Mouse (Mus musculus): ENCODE measurements around the gene Nfix. TPM values are rescaled to one million over a fixed set of nuclear protein-coding genes. Genes with fewer than 3 reads are reported as not detected.

Gene Nfix
- total RNA-seq (2021), result 100 to 1,000 TPM; 433 to 510 TPM
- long read RNA-seq, experiment 1, transcript Nfix-202 (10 exons, 1,728 nt), result minor isoform, 13 of 114 reads
- long read RNA-seq, experiment 1, transcript Nfix-201 (9 exons, 1,403 nt), result major isoform, 31 of 114 reads
- long read RNA-seq, experiment 1, partial matches to known transcripts, result 7 of 114 reads
- long read RNA-seq, experiment 1, other reads (novel, unspliced or antisense), result 62 of 114 reads
- long read RNA-seq, experiment 2, transcript Nfix-202 (10 exons, 1,728 nt), result minor isoform, 12 of 202 reads
- long read RNA-seq, experiment 2, transcript Nfix-201 (9 exons, 1,403 nt), result major isoform, 48 of 202 reads
- long read RNA-seq, experiment 2, partial matches to known transcripts, result 48 of 202 reads
- long read RNA-seq, experiment 2, other reads (novel, unspliced or antisense), result 93 of 202 reads

DNA sequence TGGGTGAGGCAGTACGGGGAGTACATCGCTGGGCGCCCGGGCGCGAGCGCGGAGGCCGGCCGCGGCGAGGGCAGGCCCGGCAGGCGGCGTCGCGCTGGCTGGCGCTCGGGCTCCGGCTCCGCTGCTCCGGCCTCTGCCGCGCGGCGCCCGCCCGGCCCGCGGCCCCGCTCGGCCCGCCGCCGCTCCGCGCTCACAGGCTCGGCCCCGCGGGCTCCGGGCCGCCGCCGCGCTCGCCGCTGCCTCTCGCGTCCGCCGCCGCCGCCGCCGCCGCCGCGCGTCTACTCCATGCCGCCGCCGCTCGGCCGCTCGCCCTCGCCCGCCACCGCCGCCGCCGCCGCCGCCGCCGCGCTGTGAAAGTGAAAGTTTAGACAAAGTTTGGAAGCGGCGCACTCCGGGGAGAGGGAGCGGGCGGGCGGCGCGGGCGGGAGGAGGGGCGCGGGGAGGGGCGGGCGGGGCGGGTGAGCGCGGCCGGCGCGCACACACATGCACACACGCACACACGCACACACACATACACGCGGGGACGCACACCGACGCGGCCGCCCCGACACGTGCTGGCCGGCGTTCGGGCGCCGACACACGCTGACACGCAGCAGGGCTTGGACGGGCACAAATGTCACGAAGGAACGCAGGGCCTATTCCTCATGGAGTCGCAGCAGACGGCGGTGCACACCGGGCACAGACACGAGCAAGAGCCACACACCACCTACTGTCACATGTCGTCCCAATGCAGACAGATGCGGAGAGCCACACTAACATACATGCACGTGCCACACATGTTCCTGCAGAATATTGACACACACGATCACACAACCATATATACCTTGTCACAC lies at the start of gene Nfix:
TSS of gene Nfix (minus strand) at position 346 of the 833 bp plus-strand sequence.
- intact Hi-C loops (cut with DNase I), result loop anchor here (2.0 to 5.0 kb wide), 2 partner anchors 19 to 38 kb away; no protein-coding TSS in a partner anchor

DNA sequence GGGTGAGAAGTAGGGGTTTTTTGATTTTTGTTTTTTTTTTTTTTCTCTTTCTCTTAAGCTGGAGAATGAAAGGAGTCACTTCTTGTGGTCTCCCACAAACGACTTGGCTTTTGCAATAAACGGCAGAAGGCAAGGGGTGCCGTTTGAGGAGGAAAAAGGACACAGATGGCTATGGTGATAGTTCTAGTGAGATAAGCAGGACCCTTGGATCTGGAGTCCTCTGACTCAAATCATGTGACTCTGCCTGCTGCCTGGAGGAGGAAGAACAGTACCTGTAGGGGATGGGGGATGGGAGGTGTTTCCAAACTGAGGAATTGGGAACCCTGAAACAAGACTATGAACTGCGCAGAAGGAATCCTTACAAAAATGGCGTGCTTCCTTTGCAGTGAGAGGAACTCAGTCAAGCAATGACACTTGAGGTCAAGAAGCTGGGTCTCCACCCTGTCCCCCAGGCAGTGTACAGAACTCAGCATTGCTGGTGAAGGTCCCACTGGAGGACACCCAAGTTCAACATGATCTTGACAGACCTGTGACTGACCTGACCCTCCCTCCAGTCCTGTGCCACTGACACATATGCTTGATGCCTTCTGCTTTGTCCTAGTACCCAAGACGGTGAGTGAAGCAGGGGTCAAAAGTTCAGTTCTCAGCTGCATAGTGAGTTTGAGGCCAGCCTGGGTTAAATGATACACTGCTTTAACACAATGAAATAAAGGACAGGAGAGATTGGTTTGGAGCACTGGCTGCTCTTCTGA lies 47.7 kb upstream of the Nfix start:
- no peak for DNase-seq
- intact Hi-C loops (cut with DNase I), result loop anchor here (5.0 kb wide), 1 partner anchor 54 kb away; the partner anchor contains the start of gene Klf1

More for the DNA sequence above, at the start of gene Nfix:
- peak; percentile 66 to 67 for DNase-seq

DNA sequence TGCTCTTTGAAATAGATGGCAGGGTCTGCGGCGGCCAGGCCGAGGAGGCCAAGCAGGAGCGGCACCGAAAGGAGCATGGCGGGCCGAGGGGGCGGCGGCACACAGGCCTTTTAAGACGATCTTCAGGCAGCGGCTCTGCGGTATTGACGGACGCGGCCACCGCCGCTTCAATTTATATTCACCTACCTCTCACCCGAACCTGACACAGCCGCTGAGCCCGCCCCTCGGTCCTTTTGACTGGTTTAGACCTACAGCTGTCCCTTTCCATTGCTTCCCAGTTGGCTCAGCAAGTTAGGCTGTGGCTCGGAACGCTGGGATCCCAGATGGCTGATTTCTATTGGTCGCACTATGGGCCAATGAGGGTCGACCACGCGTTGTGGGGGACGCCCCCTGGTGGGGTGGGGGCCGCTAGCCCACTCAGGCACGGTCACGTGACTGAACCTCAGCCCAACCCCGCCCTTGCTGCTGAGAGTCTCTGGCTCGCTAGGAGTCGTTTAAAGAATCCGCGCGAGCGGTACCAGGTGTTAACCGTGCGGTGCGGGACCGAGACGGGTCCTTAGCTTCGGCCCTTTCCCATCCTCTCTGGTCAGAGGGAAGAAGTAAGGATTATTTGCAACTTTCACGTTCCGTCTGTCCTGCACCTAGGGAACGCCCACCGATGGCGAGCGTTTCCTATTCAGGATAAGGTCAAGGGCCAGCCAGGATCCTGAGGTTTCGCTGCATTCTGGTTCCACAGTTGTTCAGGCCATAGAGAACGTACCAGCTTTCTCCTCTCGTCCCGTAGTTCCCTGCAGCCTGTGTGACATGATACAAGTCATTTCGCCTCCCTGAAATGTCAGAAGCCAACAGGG lies 46.8 kb upstream of the Nfix start, which contains the start of gene Calr:
TSS of gene Calr (minus strand) at position 213 of the 851 bp plus-strand sequence.
- DNase-seq, result peak; percentile 97 to 99
- intact Hi-C loops (cut with DNase I), result loop anchor here (5.0 kb wide), 1 partner anchor 55 kb away; the partner anchor contains the start of gene Klf1

DNA sequence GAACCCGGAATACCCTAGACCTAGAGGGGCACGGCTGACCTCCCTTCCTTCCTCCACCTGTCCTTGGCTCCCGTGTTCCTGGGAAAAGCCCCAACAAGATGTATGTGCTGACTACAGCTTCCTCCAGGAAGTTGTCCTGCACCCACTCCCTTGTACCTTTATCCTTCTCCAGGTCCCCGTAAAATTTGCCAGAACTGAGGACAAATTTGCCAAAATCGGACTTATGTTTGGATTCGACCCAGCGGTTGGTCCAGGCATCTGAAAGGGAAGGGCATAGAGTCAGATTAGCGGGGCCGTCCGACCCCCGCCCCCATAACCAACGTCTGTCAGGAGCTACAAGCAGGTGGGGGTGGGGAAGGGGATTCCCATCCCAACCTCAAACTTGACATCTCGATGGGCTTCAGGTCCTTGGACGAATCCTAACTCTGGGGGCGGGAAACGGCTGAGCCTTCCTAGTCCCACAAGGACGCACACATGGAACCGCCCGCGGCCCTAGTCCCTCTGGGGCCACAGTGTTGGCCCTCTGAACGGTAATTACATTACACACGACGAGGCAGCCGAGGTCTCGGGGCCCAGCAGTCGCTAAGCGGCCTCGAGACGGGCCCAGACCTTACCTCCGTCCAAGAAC lies 46.1 kb upstream of the Nfix start:
- intact Hi-C loops (cut with DNase I), result loop anchor here (5.0 kb wide), 1 partner anchor 56 kb away; the partner anchor contains the start of gene Klf1
- DNase-seq, result no peak

DNA sequence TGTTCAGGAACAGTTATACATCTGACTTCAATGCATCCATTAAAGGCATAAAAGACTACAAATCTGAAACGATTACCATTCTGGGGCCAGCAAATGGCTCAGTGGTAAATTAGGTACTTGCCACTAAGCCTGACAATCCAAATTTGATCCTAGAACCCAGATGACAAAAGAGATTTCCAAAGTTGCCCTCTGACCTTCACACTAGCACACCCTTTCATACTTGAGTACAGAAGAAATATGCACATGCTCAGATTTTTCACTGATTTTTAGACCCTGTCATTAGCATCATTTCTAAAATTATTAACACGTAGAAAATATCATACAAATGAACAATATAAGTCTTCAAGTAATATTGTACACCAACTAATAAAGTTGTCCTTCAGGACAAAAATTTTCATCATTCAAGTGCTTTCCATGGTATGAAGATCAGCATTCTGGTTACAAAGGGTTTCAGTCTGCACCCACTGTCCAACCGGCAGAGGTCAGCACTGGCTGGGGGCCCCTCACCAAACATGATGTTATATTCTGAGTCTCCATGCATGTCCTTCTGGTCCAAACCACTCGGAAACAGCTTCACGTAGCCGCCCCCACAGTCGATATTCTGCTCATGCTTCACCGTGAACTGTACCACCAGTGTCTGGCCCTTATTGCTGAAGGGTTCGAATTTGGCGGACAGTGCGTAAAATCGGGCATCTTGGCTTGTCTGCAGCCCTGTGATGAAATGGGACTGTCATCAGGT lies 45.4 kb upstream of the Nfix start:
- intact Hi-C loops (cut with DNase I), result loop anchor here (5.0 kb wide), 1 partner anchor 57 kb away; the partner anchor contains the start of gene Klf1
- DNase-seq, result no peak

DNA sequence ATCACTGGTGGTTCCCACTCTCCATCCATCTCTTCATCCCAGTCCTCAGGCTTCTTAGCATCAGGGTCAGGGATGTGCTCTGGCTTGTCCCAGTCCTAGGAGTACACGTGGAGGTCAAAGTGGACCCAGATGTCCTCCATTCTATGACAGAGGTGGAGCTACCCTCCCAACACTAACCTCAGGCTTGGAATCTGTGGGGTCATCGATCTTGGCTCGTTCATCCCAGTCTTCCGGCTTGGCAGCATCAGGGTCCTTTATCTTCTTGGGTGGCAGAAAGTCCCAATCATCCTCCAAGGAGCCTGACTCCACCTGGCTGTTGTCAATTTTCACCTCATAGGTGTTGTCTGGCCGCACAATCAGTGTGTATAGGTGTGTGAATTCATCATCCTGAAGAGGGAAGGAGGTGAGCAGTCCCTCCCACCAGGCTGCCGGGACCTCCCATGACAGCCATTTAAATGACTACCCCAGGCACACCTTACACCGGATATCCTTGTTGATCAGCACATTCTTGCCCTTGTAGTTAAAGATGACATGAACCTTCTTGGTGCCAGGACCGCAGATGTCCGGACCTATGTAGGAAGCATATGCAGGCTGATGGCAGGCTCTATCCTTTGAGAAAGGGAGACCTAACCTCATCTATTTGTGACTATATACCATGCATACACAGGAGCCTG lies 44.4 kb upstream of the Nfix start:
- DNase-seq, result no peak
- intact Hi-C loops (cut with DNase I), result loop anchor here (5.0 kb wide), 1 partner anchor 58 kb away; the partner anchor contains the start of gene Klf1

DNA sequence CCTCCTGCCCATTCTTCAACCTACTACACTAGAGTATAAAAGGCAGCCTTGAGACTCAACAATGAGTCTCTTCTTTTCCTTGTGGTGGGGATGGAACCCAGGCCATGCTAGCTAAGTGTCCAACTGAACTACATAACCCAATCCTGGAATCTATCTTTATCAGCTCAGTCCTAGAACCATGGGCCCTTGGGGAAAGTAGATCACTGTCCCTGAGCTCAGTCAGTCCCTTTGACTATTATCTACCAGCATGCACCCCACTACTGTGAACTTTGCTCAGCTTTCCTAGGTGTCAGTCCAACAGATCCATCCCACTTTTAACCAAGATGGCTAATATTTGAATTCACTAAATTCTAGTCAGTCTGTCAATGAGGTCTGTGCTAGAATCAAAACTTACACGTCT lies 41.4 kb upstream of the Nfix start:
- DNase-seq, result no peak
- intact Hi-C loops (cut with DNase I), result no loop called here

DNA sequence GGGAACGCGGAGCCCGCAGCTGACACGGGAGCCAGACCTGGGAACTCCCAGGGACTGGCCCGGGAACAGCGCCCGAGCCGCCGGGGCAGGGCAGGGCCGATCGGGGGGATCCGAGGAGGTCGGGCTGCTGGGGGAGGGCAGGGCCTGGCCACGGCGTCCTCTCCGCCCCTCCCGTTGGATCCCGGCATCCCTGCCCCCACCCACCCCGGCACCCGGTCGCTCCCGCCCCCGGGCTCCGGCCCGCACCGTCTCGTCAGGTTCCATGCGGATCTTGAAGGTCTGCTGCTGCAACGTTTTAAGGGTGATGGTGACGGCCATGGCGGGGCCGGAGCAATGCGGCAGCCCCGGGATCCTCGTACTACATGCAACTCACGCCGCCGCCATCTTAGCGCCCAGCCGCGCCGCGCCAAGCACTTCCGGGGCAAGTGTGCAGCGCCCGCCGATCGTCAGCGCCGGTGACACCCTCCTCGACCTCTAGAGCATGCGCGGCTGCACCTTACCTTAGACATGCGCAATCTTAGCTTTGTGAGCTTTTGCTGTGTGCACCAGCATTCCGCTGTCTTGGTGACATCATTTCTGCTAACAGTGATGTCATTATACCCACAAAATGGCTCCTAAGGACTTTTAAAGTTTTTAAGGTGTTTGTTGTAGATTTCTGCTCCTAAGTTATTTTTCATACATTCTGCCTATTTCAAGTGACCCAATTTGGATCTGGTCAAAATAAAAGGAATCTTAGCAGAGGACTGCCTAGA lies 40.3 kb upstream of the Nfix start, which contains the start of gene Rad23a:
TSS of gene Rad23a (minus strand) at position 418 of the 752 bp plus-strand sequence.
- intact Hi-C loops (cut with DNase I), result no loop called here
- DNase-seq, result peak; percentile 80 to 83

DNA sequence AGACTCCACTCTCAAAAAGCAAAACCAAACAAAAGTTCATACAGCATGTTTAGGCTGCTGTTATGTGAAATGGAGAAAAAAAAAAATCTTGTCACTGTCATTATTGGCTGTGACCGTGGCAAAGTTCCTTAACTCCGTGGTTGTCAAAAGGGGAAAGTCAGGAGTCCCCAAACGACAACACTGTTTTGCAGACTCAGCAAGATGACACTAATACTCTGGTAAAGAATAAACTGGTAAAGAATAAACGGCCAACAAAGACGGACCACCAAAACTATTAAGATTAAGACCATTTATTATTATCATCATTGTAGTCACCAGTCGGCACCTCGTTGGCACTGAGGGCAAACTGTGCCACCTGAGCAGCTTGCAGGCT lies 39.7 kb upstream of the Nfix start:
- intact Hi-C loops (cut with DNase I), result no loop called here
- no peak for DNase-seq

DNA sequence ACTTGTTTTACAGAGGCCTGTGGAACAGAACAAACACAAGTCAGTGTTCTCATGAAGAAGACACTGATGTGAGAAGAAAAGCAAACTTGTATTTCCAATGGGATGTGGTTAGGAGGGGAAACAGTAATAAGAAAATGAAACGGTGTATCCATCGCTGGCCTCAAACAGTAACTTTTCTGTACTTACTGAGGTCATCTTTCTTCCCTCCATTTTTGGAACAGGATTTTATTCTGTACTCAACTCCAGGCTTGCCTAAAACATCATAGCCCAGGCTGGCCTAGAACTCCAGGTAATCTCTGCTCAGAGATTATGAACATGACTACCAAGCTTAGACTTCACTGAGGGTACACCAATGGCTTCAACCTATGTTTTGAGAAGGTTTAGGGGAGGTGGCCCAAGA lies 39.3 kb upstream of the Nfix start:
- intact Hi-C loops (cut with DNase I), result no loop called here
- DNase-seq, result no peak

DNA sequence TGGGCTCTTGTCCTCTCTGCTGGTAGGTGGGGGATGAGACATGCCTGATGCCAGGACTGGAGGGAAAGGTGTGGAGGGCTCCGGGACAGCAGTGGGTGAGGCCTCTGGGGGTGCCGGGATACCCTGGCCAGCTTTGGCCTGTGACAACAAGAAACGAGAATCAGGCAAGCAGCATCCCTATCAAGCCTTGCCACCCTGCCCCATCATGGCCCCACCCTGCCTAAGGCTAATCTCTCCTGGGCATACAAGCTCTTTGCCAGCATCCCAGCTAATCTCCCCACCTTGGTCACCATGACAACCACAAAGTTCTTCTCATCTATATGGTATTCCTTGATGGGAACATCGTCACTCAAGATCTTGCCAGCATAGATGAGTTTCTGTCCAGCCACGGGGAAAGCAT lies 38.4 kb upstream of the Nfix start:
- intact Hi-C loops (cut with DNase I), result no loop called here
- DNase-seq, result no peak

DNA sequence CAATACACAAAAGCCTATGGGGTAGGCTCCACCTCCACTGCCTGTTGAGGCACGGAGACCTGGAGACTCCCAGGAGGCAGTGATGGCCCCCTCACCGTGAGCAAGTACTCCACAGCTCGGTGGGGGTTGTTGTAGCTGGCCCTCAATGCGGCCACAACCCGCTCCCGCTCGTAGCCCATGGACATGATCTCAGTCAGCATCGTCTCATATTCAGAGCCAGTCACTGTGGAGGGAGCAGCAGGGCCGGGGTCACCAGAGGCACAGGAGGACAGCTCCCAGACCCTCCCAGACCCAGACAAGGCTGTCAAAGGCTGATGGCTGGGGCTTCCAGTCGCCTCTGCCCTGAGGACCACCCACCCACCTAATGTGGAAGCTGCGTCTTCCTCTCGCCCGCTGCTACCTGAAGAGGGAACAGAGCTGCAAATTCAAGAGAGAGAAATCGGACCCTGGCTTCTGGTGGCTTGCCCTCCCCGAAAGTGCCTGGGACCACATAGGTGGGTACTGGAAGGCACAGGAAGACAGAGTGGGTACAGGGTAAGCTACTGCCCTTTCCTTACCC lies 37.8 kb upstream of the Nfix start:
- intact Hi-C loops (cut with DNase I), result no loop called here
- no peak for DNase-seq

DNA sequence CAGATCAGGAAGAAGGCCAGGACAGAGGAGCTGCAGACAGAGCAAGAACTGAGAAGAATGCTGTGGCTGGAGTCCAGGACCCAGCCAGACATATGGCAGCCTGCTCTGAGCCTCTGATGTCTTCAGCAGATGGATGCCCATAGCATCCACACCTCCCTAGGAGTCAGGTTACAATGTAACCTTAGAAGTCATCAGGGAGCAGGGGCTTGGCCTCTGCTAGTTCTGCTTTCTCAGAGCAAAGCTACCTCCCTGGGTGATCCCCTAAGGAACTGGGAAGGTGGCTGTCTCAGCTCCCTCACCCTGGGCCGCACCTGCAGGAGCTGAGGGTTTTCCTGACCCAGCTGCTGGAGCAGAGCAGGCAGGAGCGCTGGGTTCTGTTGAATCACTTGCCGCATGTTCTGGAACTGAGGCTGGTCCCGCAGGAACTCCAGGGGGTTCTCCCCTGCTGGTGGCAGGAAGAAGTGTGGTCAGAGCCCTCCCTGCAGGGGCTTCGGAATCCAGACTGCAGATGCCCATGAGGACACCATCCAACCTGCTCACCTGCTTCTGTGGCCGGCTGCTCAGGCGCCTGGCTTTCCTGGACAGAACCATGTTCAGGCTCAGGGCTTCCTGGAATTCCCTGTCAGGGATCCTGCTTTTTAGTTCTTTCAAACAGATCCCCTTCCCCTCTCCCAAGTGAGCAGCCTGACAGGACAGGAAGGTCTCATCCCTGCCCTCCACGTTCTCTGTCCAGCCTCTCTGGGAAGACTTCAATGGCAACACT lies 37.2 kb upstream of the Nfix start:
- intact Hi-C loops (cut with DNase I), result no loop called here
- no peak for DNase-seq

DNA sequence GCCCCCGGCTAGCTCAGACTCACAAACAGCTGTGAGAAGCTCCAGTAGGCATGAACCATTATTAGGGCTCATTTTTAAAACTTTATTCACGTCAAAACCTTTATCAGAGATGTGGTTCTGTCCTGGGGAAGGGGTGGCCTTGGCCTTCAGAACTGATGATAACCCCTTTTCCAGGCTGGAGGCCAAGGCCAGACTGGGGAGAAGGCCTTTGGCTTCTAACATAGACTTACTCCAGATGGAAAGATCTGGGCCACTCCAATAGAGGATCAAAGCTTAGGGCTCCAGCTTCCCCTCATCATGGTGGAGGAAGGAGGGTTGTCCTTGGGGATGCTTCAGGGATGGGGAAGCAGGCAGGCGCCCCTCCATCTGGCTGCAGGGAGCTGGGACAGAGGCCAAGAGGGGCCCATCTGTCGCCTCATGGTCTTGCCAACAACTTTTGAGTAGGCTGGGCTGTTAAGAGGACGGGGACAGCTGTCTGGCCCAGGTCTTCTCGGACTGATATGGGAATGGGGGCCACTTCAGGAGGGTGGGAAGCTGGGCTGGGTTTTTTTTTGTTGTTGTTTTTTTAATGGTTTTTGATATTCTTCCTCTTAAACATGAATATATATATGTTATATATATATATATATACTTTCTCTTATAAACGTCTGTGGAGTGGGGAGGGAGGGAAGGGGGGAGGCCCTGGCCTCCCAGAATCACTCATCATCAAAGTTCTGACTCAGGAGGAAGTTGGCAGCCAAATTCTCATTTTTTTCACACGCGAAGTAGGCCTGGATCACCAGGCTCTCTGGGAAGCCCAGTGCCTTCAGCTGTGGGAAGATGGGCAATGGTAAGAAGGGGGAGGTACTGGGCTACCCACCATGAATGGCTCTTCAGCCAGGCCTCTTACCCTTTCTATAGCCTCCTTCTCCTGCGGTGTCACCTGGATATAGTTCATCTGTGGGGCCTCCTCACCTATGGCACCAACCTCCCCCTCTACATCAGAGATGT lies 35.0 kb upstream of the Nfix start:
- no peak for DNase-seq
- intact Hi-C loops (cut with DNase I), result no loop called here

All from gastrocnemius, postnatal 36 days (tissue).